Mouse (Mus musculus): ENCODE results near the gene Timd4. TPM values are rescaled to one million over a fixed set of nuclear protein-coding genes. Genes with fewer than 3 reads are reported as not detected.

Gene Timd4
- not detected for total RNA-seq (2022)

DNA sequence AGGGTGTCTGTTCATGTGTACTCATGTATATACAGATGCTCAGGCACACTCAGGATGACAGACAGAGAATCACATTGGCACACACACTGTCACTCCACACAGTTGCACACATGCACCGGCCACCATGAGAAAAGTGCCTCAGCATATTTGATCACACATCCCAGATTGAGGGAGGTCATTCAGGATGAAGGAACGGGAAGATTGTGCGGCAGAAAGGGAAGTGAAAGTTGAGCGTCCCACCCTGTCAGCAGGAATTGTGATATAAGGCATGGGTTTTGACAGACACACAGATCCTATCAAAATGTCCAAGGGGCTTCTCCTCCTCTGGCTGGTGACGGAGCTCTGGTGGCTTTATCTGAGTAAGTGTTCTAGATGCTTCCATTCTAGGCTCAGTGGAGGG is at the start of gene Timd4:
Gene Timd4 (plus strand): TSS at position 290 of the 400 bp plus-strand sequence.
- no peak for DNase-seq (ENCODE audit: low spot score in 2 of 2)

GRCm38 (mm10) chr11:46776879-46777278 is 33.7 kb upstream of the Timd4 start:
- DNase-seq (ENCODE audit: low spot score in 2 of 2), result no peak

GRCm38 (mm10) chr11:46779811-46780210 is 30.8 kb upstream of the Timd4 start:
- no peak for DNase-seq (ENCODE audit: low spot score in 2 of 2)

GRCm38 (mm10) chr11:46804440-46804839 is 6.2 kb upstream of the Timd4 start:
- DNase-seq (ENCODE audit: low spot score in 2 of 2), result no peak

DNA sequence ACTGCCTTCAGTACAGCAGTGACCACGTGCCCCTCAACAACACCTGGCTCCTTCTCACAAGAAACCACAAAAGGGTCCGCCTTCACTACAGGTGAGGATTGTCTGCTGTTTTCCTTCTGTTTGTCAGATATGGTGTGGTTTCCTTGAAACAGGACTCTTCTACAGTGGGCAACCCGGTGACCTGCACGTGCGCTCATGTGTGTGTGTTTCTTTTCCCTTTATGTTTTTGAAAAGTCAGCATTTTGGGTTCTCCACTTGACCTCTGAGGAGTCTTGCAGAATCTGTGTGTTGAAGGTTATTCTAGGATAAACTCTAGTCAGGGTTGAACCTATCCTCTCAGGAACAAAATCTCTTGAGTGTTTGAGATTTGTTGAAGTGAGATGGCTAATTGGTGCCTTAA is 7.1 kb downstream of the Timd4 start:
- DNase-seq (ENCODE audit: low spot score in 2 of 2), result no peak

- DNase-seq (ENCODE audit: low spot score in 2 of 2), result no peak
Observed at GRCm38 (mm10) chr11:46819930-46820329, 9.3 kb downstream of the Timd4 start.

GRCm38 (mm10) chr11:46830348-46830747 is 19.7 kb downstream of the Timd4 start:
- DNase-seq (ENCODE audit: low spot score in 2 of 2), result no peak

DNA sequence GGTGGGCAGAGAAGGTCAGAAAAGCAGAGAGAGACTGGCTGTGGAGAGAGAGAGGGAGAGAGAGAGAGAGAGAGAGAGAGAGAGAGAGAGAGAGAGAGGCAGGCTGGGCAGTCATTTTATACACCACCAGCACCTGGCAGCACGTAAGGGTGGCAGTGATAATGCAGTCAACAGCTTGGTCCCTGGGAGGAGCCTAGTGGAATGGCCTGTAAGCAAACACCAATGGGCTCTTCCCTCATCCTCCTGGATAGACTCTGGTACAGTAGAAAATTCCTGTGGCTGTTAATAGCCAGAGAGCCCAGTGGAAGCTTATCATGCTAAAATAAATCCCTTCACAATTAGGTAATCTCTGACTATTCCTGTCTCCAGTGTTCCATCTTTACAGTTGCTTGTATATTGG is 24.5 kb downstream of the Timd4 start:
- DNase-seq (ENCODE audit: low spot score in 2 of 2), result no peak

- DNase-seq (ENCODE audit: low spot score in 2 of 2), result no peak
Observed at GRCm38 (mm10) chr11:46842015-46842726, 31.6 kb downstream of the Timd4 start.

DNA sequence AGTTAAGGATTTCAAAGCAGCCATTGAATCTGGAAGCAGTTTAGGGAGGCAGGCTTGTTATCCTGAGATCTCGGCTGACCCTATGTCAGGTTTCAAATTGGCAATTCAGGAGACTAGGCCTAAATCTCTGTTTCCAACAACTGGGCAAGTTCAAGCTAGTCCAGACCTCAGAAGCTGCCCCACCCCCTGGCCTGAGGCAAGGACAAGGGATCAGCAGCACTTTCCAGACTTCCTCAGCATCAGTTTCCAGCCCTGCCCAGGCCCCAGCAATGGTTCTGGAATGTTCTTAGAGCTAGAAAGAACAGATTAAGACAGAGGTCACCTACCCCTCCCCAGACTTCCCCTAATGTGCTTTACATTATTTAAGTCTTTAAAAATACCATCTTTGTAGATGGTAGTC is 36.1 kb downstream of the Timd4 start:
- DNase-seq (ENCODE audit: low spot score in 2 of 2), result no peak

- no peak for DNase-seq (ENCODE audit: low spot score in 2 of 2)
Observed at GRCm38 (mm10) chr11:46847827-46848220, 37.2 kb downstream of the Timd4 start.

DNA sequence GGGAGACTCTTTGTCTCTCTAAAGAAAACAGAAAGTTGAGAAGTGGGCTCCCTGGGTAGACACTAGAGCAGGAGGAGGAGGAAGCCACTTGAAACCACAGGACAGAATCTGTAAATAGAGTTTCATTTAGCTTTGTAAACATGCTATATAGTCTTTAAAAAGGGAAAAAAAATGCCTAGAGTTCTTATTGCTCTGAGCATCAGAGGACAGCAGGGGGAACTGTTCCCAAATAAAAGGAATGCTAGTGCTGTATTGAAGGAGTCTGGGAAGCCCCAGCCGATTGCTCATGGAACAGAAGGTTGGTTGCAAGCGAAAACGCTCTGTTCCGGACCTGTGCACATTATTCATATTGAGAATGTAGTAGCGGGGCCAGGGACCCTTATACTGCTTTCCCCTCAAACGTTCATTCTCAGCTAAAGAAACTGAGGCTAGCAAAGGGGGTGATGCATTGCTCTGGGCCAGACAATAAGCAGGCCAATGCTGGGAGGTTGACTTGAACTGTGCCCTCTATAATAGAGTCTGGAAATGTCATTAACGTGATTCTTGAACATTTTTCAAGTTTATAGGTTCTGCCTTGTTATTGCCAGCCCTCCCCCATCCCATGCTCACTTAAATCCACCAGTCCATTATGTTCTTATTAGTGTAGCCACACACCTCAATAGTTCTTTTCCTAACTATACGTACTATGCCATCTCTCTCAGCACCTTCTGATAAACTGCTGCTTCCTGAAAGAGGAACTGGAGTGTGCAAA is 37.8 kb downstream of the Timd4 start:
- peak; percentile 10 to 17 for DNase-seq (ENCODE audit: low spot score in 2 of 2)

DNA sequence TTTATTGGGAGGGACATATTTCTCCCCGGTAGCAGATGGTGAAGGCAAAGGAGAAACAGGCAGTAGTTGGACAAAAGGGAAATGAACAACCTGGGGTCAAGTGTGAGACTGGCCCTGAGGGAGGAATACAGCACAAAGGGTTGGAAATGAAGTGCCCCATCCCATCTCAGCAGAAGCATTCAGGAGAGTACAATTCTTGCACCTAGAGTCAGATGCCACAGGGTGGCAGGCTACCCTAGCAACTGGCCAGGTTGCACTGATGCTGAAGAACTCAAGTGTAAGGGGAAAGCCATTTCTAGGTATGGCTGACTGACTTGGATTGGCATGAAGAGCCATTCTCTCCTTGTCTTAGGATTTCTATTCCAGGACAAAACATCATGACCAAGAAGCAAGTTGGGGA is 54.2 kb downstream of the Timd4 start:
- peak; percentile 11 to 21 for DNase-seq (ENCODE audit: low spot score in 2 of 2)

DNA sequence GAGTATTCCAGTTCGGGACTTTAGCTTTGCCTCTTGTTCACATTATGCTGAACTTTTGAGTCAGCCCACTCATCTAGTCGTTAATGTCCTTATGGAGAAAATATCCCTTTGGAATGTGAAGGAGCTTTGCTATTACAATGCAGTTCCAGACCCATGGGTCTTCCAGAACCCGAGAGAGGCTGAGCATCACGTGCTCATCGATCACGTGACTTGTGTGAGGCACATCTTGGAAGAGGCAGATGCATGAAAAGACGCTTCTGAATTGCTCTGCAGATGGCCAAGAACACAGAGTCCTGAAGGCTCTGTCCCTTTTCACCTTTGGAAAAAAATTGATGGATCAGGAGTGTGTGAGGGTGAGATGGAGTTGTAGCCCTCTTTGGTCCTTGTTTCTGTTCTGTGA is 58.0 kb downstream of the Timd4 start:
- no peak for DNase-seq (ENCODE audit: low spot score in 2 of 2)

DNA sequence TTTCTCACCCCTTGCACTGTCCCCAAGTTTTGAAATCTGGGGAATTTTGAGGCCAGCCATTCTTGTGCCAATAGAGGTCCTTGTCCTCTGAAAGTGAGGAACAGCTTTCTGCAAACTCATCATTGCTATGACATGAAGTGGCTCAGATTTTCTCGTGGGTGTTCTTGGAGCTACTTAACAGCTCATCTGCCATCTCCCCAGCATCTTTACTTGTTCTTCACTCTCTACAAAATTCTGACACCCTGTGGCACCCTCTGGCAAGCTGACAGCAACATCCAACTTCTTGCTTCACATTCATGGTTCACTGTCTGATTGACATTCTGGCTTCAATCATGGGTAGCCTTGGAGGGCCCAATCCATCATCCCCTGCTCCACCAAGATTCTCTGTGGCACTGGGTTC is 65.2 kb downstream of the Timd4 start:
- DNase-seq (ENCODE audit: low spot score in 2 of 2), result peak; percentile 4 to 5

DNA sequence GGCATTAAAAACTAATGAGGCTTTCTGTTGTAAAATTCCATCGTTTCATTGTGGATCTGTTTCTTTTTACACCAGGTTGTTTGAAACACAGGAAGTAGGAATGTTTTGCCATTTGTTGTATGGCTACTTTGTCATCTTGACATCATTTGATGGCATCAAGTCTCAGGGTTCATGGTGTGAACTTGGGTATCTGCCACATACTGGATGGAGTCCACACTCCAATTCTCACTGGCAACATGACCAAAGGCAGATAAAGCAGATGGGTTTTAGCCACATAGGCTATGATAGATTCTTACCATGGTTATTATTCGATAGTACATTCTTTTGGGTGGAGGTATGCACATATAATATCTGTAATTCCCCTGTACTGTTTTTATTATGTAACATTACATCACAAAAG is 71.9 kb downstream of the Timd4 start:
- no peak for DNase-seq (ENCODE audit: low spot score in 2 of 2)

DNA sequence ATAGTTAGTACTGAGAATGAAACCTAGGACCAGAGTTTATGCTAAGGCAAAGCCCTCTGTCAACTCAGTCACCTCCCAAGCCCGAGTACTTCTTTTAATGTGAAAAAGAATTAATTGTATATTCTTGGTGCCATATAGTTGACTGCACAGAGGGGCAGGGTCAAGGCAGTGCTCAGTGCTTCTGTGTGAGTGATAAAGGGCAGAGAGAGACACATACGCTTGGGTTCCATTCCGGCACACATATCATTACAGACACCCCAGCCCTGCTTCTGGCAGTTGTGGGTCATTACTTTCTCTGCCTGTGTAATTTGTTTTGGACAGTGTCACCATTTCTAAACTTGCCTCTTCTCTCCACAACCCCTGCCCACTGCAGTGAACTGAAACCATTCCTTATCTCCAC is 78.5 kb downstream of the Timd4 start:
- DNase-seq (ENCODE audit: low spot score in 2 of 2), result no peak

Other genes with a start within 250 kb of the Timd4 start
- under 1 TPM in 1 of 4 experiments, not detected in 3; 0.22 TPM for gene BC053393, start 239.3 kb upstream of the Timd4 start, total RNA-seq (2022)
- gene Dppa1, start 181.5 kb upstream of the Timd4 start, total RNA-seq (2022), result not detected
- gene Timd2, start 103.7 kb upstream of the Timd4 start, total RNA-seq (2022), result not detected
- not detected for gene Havcr1, start 75.7 kb upstream of the Timd4 start, total RNA-seq (2022)